Mouse (Mus musculus) urinary bladder, postnatal 25 days (tissue): ENCODE data around the gene Rufy4.
"Not testable (repeated sequence)": the region's sequence is repeated elsewhere in the genome, so short reads cannot be mapped to it uniquely, and the experiment has no call there.

Experiments
- DNase-seq: peaks from one replicate; pipeline ENCODE4 v3.0.0; 2022; ENCODE audit warnings: low spot score

The Rufy4 gene

GRCm38 (mm10) chr1:74151091-74151490 lies 25.8 kb downstream of the Rufy4 start:
- DNase-seq = no peak

GRCm38 (mm10) chr1:74153461-74154184 lies 28.3 kb downstream of the Rufy4 start, which contains the start of gene Cxcr2:
Gene Cxcr2, plus strand, starts transcription at chr1:74153989.
- no peak for DNase-seq

- DNase-seq = no peak
Measured at GRCm38 (mm10) chr1:74155435-74156012, 30.2 kb downstream of the Rufy4 start.

- no peak for DNase-seq
Measured at GRCm38 (mm10) chr1:74156381-74156910, 31.1 kb downstream of the Rufy4 start.

GRCm38 (mm10) chr1:74159613-74160012 lies 34.3 kb downstream of the Rufy4 start:
- not testable (repeated sequence) for DNase-seq

- no peak for DNase-seq
Measured at GRCm38 (mm10) chr1:74160036-74160435, 34.7 kb downstream of the Rufy4 start.

GRCm38 (mm10) chr1:74167136-74167535 lies 41.8 kb downstream of the Rufy4 start:
- no peak for DNase-seq

- DNase-seq = no peak
Measured at GRCm38 (mm10) chr1:74169721-74170120, 44.4 kb downstream of the Rufy4 start.

- no peak for DNase-seq
Measured at GRCm38 (mm10) chr1:74172722-74173121, 47.4 kb downstream of the Rufy4 start.

- DNase-seq = no peak
Measured at GRCm38 (mm10) chr1:74175731-74176130, 50.4 kb downstream of the Rufy4 start.

- no peak for DNase-seq
Measured at GRCm38 (mm10) chr1:74178618-74179017, 53.3 kb downstream of the Rufy4 start.

GRCm38 (mm10) chr1:74179624-74180408 lies 54.5 kb downstream of the Rufy4 start:
- no peak for DNase-seq

GRCm38 (mm10) chr1:74181462-74181861 lies 56.1 kb downstream of the Rufy4 start:
- no peak for DNase-seq

- DNase-seq = no peak
Measured at GRCm38 (mm10) chr1:74183006-74183405, 57.7 kb downstream of the Rufy4 start.

GRCm38 (mm10) chr1:74190471-74190870 lies 65.1 kb downstream of the Rufy4 start:
- no peak for DNase-seq

GRCm38 (mm10) chr1:74192711-74193110 lies 67.4 kb downstream of the Rufy4 start:
- DNase-seq = no peak

- DNase-seq = no peak
Measured at GRCm38 (mm10) chr1:74194445-74194844, 69.1 kb downstream of the Rufy4 start, which contains the start of gene Cxcr1. Gene Cxcr1, minus strand, starts transcription at chr1:74194631.

GRCm38 (mm10) chr1:74195961-74196360 lies 70.6 kb downstream of the Rufy4 start:
- DNase-seq = no peak

GRCm38 (mm10) chr1:74196621-74197419 lies 71.5 kb downstream of the Rufy4 start:
- DNase-seq = no peak
